Mouse (Mus musculus): ENCODE results near the gene Map3k1.

Map3k1 gene

GRCm38 (mm10) chr13:111808637-111809465 is at the start of gene Map3k1:
Gene Map3k1 (minus strand): TSS chr13:111808993.
- DNase-seq (ENCODE audit: extremely low spot score) = peak; percentile 79

DNA sequence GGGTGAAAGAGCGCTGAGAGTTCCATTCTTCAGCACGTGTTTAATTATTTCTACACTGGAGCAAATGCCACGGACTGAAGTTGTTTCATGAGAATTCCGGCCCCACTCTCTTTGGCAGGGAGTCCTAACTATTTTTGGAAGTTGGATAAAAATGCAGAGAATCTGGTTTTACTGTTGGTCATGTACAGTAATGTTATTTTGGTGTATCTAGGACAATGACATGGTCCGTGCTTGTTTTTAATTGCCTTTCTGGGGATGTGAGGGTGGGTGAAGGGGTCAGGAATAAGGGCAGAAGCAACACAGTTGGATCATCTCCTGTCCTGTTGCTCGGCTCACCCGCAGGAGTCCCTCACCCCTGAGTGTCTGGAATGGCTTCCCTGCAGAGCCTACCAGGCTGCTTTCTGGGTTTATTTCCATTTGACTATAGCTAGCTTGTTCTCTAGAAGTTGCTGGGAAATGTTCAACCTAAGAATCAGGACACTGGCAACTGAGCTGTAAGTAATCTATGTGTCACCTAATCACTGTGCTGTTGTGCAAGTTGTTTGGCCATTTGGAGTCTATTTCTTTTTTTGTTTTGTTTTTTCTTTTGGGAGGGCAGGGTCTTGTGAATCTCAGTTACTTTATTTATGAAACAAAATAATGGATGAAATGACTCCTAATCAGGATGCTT is 48.1 kb upstream of the Map3k1 start:
- DNase-seq (ENCODE audit: extremely low spot score) = no peak

- DNase-seq (ENCODE audit: extremely low spot score) = no peak
Measured at GRCm38 (mm10) chr13:111856232-111856631, 47.4 kb upstream of the Map3k1 start.

DNA sequence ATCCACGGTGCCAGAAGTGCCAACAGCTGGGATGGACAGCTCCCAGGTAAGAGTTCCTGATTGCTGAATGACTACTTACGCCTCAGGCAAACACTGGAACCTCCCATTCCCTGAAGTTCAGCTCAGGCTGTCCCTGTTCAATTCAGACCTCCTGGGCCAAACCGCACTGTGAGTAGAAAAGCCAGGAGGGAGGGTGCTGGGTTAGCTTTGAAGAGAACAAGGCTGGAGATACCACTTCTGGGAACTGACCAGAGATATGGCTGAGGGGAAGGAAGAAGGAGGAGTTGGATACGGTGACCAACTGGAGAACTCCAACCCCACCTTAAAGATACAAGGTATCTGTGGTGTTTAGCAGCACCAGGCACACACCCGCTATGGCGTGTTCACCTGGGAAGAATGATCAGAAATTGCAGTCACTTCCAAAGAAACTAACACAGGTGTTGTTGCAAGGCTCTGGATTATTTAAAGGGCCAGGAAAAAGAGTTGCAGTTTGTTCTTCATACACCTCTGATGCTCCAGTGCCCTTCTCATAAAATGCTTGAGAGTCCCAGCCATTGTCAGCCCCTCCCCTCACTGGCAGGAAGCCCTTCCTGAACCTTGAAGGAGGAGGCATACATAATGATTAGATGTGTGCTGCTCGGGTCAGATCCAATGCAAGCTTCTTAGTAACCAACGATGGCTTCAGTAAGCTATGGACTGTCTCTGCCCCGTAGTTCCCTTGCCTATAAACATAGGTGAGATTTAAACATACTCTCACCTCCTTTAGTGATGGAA is 43.8 kb upstream of the Map3k1 start:
- no peak for DNase-seq (ENCODE audit: extremely low spot score)

DNA sequence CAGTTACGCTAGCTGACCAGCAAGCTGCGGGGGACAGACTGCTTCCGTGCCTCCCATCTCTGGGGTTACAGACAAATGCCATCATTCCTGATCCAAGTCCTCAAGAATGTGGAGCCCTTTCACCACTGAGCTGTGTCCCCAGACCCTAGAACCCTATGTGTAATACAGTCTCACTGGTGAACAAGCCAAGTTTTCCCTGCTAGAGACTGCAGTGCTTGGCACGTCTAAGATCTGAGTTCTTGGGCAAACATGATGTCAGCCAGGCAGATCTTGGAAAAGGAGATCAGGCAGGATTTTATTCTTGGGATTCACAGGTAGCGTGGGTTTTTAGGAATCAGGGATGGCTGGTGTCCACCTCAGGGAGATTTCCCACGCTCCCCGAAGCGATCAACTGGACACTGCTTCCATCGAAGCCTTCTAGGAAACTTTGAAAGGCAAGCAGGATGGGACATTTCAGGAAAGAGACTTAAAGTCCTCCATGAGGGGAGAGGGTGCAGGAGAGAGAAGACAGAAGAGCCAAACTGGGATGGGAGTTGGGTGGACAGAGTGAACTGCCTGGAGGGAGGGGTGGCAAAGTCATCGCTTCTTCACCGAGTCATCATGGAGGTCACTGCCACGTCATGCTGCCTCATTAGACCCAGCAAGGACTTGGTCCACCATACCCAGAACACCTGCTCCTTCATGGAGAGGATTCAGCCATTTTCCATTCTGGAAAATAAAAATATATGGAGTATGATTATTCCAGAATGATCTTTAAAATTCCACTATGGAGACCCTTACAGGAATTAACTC is 41.4 kb upstream of the Map3k1 start:
- DNase-seq (ENCODE audit: extremely low spot score) = no peak

DNA sequence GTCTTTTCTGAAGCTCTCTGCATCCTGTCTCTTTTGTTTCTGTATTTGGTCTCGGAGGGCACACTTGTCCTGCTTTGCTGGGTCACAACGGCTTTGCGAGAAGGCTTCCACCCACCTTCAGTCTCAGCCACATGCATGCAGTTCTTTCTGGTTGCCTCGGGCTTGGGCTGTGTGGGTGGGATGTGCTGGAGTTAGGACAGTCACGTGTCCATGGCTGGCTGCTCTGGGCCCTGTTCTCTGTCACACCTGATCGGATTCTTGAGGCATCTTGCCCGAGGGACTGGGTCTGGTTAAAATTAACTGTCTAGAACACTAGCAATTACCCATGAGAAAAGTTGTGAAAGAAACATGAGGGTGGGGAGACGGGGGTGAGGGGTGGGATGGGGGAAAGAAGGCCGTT is 36.7 kb upstream of the Map3k1 start:
- DNase-seq (ENCODE audit: extremely low spot score) = no peak

DNA sequence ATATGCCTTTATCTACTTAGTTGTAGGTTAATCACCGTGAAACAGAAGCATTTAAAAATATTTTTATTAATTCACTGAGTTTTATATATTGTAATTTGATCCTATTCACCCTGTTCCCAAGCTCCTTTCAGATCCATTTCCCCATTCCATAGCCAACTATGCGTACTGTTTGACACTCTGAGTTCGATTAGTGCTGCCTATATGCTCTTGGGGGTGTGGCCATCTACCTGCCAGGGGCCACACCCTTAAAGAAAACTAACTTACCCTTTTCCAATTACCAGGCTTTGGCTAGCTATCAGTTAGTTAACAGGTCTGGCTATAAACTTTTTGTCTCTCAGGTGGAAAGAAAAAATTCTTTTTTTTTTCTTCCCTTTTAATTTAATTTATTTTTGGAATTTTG is 35.5 kb upstream of the Map3k1 start:
- DNase-seq (ENCODE audit: extremely low spot score) = no peak

- no peak for DNase-seq (ENCODE audit: extremely low spot score)
Measured at GRCm38 (mm10) chr13:111835787-111836186, 27.0 kb upstream of the Map3k1 start.

- DNase-seq (ENCODE audit: extremely low spot score) = no peak
Measured at GRCm38 (mm10) chr13:111834613-111835012, 25.8 kb upstream of the Map3k1 start.

DNA sequence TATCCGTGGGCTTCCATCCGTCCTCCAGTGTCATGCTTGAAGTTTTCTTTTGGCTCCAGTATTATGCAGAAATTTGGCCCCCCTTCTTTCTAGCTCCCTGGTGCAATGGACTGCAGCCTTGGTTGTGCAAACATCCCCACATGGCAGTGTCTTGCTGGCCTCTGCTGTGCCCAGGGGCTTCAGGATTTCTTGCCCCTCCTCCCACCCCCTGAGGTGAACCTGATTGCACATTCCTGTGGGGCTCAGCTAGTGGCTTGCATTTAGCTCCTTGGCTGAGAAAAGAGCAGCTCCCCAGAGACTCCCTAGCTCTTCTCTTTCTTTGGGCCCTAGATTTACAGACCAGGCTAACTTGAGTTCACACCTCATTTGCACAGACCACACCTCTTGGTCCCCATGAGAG is 20.7 kb upstream of the Map3k1 start:
- no peak for DNase-seq (ENCODE audit: extremely low spot score)

DNA sequence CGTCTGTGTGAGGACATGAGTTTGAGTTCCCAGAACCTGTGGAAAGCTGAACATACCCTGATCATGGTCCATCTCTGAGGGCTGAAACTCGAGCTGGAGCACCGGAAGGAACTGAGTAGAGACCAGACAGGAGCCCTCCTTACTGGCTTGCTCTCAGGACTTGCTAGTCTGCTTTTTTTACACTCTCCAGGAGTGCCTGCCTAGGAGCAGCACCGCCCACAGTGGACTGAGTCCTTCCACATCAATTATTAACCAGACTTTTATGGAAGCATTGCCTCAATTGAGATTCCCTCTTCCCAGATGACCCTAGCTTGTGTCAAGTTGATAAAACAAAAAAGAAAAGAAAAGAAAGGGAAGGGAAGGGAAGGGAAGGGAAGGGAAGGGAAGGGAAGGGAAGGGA is 18.7 kb upstream of the Map3k1 start:
- DNase-seq (ENCODE audit: extremely low spot score) = no peak

GRCm38 (mm10) chr13:111824178-111824577 is 15.4 kb upstream of the Map3k1 start:
- no peak for DNase-seq (ENCODE audit: extremely low spot score)

DNA sequence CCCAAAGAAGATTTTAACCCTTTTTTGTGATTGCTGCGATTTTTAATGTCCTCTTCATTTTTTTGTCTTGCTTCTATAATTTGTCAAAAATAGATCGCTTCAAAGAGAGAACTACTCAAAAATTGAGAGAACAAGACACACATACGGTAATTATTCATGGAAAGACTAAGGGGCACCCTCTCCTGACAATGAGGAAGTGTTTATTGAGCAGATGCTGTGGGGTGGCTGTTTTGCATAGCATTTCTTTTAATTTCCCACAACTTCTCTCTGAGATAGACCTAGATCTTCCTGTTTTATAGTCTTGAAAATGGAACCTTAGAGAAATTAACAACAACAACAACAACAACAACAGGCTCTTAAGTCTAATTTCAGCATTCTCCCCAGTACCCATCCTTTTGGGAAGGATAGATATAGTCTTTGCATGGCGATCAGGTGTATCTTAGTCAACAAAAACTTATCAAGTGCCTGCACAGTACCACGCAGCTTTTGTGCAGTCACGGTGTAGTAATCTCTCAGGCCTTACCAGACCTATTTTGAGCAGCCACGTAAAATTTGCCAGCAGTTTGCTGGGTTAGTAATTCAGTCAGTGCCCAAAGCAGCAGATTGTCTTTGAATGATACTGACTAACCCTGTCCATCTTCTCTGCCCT is 13.1 kb upstream of the Map3k1 start:
- no peak for DNase-seq (ENCODE audit: extremely low spot score)

- DNase-seq (ENCODE audit: extremely low spot score) = no peak
Measured at GRCm38 (mm10) chr13:111819618-111820385, 11.0 kb upstream of the Map3k1 start.

- DNase-seq (ENCODE audit: extremely low spot score) = no peak
Measured at GRCm38 (mm10) chr13:111819106-111819505, 10.3 kb upstream of the Map3k1 start.

DNA sequence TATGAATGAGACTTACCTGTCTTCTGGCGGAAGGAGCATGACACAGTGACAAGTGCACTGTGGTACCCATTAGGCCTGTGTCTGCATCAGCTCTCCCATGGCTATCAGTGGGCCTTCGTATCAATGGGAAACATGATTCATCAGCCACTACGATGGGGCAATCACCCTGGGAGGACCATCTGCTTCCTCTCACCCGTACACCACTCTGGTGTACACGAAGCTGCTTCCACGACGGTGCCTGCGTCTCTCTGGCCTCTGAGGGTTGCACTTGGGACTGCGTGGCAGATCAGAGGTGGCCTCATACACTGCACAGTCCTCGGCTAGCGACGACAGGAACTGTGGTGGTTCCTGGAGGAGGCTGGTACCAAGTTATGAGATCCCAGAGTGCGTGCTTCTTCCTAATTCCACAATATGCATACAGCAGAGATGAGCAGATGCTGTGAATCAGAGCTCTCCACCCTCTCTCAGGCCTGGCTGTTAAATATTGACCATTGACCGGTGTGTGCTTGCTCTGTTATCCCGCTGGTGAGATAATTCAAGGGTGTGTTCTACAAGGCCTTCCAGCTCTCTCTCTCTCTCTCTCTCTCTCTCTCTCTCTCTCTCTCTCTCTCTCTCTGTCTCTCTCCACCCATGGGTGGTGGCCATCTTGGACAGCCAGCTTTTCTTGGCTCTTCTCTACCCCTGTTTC is 9.6 kb upstream of the Map3k1 start:
- no peak for DNase-seq (ENCODE audit: extremely low spot score)

GRCm38 (mm10) chr13:111817773-111818172 is 9.0 kb upstream of the Map3k1 start:
- DNase-seq (ENCODE audit: extremely low spot score) = no peak

GRCm38 (mm10) chr13:111816431-111816830 is 7.6 kb upstream of the Map3k1 start:
- no peak for DNase-seq (ENCODE audit: extremely low spot score)

DNA sequence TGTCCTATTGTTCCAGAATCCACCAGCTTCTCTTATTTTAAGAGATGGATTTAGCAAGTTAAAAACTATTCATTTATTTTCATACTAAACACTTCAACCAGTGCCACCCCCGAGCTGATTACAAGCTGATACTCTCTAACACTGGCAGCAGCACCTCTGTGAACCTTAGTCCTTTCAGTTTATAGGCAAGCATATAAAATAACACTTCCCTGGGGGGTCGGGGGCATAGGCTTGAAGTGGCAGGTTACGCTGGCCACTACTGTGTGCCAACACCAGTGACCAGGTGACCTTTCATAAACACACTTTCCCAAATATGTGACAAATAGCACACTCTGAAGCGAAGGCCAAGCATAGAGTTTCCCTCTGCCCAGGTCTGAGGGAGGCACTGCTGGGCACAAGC is 6.7 kb upstream of the Map3k1 start:
- DNase-seq (ENCODE audit: extremely low spot score) = no peak

GRCm38 (mm10) chr13:111815017-111815416 is 6.2 kb upstream of the Map3k1 start:
- no peak for DNase-seq (ENCODE audit: extremely low spot score)
